Mouse (Mus musculus) forebrain, embryonic 12.5 days (tissue): ENCODE results near the gene Cox19. TPM values are rescaled to one million over a fixed set of nuclear protein-coding genes. Genes with fewer than 3 reads are reported as not detected.

ENCODE experiments used
- ATAC-seq: fragments of 200-750 bp; cut with Nextera tagmentation; 2 replicates; pipeline ENCODE4 v1.8.0; 2017; ENCODE audit warnings: moderate TSS enrichment; ENCODE audit not compliant: low FRiP score
- H3K27ac ChIP-seq: fragments of 300-500 bp; sonication (generic); 2 replicates; pipeline ENCODE4 v1.5.1; 2016; ENCODE audit warnings: mild to moderate bottlenecking
- H3K27me3 ChIP-seq: fragments of 300-500 bp; sonication (generic); 2 replicates; pipeline ENCODE4 v1.6.1; 2016; ENCODE audit warnings: mild to moderate bottlenecking
- H3K36me3 ChIP-seq: fragments of 300-500 bp; sonication (generic); replicated peaks from 2 replicates; pipeline ENCODE4 v1.6.1; 2016; ENCODE audit warnings: mild to moderate bottlenecking
- H3K4me1 ChIP-seq: fragments of 300-500 bp; sonication (generic); 2 replicates; pipeline ENCODE4 v1.6.1; 2016
- H3K4me2 ChIP-seq: fragments of 300-500 bp; sonication (generic); 2 replicates; pipeline ENCODE4 v1.6.1; 2016; ENCODE audit warnings: mild to moderate bottlenecking, moderate library complexity
- H3K4me3 ChIP-seq: fragments of 300-500 bp; sonication (generic); replicated peaks from 2 replicates; pipeline ENCODE4 v1.5.1; 2016; ENCODE audit warnings: mild to moderate bottlenecking
- H3K9ac ChIP-seq: fragments of 300-500 bp; sonication (generic); 2 replicates; pipeline ENCODE4 v1.6.1; 2016; ENCODE audit warnings: mild to moderate bottlenecking
- H3K9me3 ChIP-seq: fragments of 300-500 bp; sonication (generic); 2 replicates; pipeline ENCODE4 v1.6.1; 2016
- WGBS: fragments of 180-500 bp; shearing (Covaris S2); methylation state at CpG from one replicate; pipeline ENCODE4 v1.1.7; 2016; 5-methylcytosine and 5-hydroxymethylcytosine counted together
- polyA plus RNA-seq: library from polyadenylated mRNA; unstranded; fragments of >200 nt; fragmentation: Nextera tagmentation; extraction: Ambion mirVana; gene quantifications from 2 replicates; pipeline ENCODE4 v1.2.1, GENCODE M21; 2016

Gene Cox19
- polyA plus RNA-seq, 1 experiment from 2014 or later = 117 TPM

GRCm38 (mm10) chr5:139379771-139380384 is 28.7 kb upstream of the Cox19 start:
- no peaks in the 10 kb centered on the region for H3K9me3 ChIP-seq
- peak overlapping the region; percentile 63 for H3K4me3 ChIP-seq
- no peaks in the 10 kb centered on the region; the same call in 1 of the 2 replicates for H3K36me3 ChIP-seq
- peaks cover 16% of the 10 kb centered on the region for H3K4me1 ChIP-seq
- peaks cover 7% of the 10 kb centered on the region; the same call in 1 of the 2 replicates for H3K27me3 ChIP-seq
- H3K27ac ChIP-seq = peak overlapping the region; percentile 66
- H3K4me2 ChIP-seq = peak overlapping the region; percentile 92
- 25% methylated on average over 8 of the region's 8 CpGs for WGBS
- 0 out of 2 replicates have a peak overlapping the region, but pooled peaks have one; percentile 69 for H3K9ac ChIP-seq
- ATAC-seq = no peak

- Histone ChIP-seq H3K9ac (no peak overlapping the region), H3K27me3 (peaks cover 7% of the 10 kb centered on the region; the same call in 1 of the 2 replicates), H3K4me1 (peaks cover 13% of the 10 kb centered on the region), H3K9me3 (no peaks in the 10 kb centered on the region), H3K4me3 (no peak overlapping the region), H3K4me2 (no peak overlapping the region), H3K36me3 (no peaks in the 10 kb centered on the region; the same call in 1 of the 2 replicates), H3K27ac (no peak overlapping the region)
- WGBS = 63% methylated on average over 21 of the region's 21 CpGs
- no peak for ATAC-seq
These were observed 27.9 kb upstream of the Cox19 start for GRCm38 (mm10) chr5:139378986-139379629.

DNA sequence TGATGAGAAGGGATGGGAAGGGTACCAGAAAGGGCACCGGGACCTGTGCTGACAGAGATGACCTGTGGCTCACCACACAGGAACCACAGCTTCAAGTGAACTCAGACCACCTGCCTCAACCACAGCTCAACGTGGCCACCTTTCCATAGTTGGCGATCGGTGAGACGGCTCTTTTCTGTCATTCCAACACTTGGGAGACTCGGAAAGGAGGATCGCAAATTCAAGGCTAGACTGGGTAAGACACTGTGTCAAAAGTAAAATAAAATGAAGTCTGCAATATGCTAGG is 27.0 kb upstream of the Cox19 start:
- no peak for ATAC-seq
- WGBS = 90% methylated on average over 7 of the region's 7 CpGs
- no peak overlapping the region for H3K4me3 ChIP-seq
- no peak overlapping the region for H3K4me2 ChIP-seq
- peaks cover 13% of the 10 kb centered on the region for H3K4me1 ChIP-seq
- no peak overlapping the region for H3K9ac ChIP-seq
- peaks cover 7% of the 10 kb centered on the region; the same call in 1 of the 2 replicates for H3K27me3 ChIP-seq
- no peak overlapping the region for H3K27ac ChIP-seq
- H3K36me3 ChIP-seq = no peaks in the 10 kb centered on the region; the same call in 1 of the 2 replicates
- H3K9me3 ChIP-seq = no peaks in the 10 kb centered on the region

- no peak for ATAC-seq
- H3K4me3 ChIP-seq = no peak within 1 kb of the TSS
- peaks cover 7% of the 10 kb centered on the region; the same call in 1 of the 2 replicates for H3K27me3 ChIP-seq
- H3K4me1 ChIP-seq = peaks cover 14% of the 10 kb centered on the region
- no peak within 1 kb of the TSS for H3K9ac ChIP-seq
- H3K4me2 ChIP-seq = no peak within 1 kb of the TSS
- no peaks in the 10 kb centered on the region for H3K9me3 ChIP-seq
- WGBS = 88% methylated on average over 18 of the region's 18 CpGs
- H3K36me3 ChIP-seq = no peaks in the 10 kb centered on the region; the same call in 1 of the 2 replicates
- H3K27ac ChIP-seq = 0 out of 2 replicates have a peak within 1 kb of the TSS, but pooled peaks have one; percentile 42
These were observed 26.5 kb upstream of the Cox19 start, which contains the start of gene Gpr146 for GRCm38 (mm10) chr5:139377468-139378270. Gene Gpr146 (plus strand): TSS chr5:139377697.

DNA sequence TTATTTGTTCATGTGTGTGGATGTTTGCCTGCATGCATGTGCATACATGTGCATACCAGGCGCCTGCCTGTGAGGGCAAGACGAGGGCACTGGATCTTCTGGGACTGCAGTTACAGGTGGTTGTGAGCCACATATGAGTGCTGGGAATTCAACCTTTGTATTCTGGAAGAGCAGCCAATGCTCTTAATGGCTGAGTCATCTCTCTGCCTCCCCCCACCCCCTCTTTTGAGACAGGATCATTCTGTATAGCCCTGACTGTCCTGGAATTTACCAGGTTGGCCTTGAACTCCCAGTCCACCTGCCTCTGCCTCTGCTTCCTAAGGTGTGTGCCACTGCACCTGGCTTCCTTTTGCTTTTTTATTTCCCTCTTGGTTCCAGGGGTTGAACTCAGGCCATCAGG is 23.6 kb upstream of the Cox19 start:
- Histone ChIP-seq H3K9me3 (no peaks in the 10 kb centered on the region), H3K36me3 (no peaks in the 10 kb centered on the region), H3K4me2 (no peak overlapping the region), H3K27me3 (0 out of 2 replicates have a peak, but pooled peaks cover 4% of the 10 kb centered on the region), H3K4me3 (no peak overlapping the region), H3K4me1 (peaks cover 28% of the 10 kb centered on the region), H3K9ac (no peak overlapping the region), H3K27ac (no peak overlapping the region)
- no peak for ATAC-seq
- 88% methylated on average over 2 of the region's 2 CpGs for WGBS

- 86% methylated on average over 6 of the region's 6 CpGs for WGBS
- Histone ChIP-seq H3K9me3 (no peaks in the 10 kb centered on the region), H3K9ac (no peak overlapping the region), H3K27me3 (0 out of 2 replicates have a peak, but pooled peaks cover 4% of the 10 kb centered on the region), H3K4me3 (no peak overlapping the region), H3K36me3 (no peaks in the 10 kb centered on the region), H3K4me1 (peaks cover 24% of the 10 kb centered on the region), H3K27ac (no peak overlapping the region), H3K4me2 (no peak overlapping the region)
- no peak for ATAC-seq
These were observed 22.7 kb upstream of the Cox19 start for GRCm38 (mm10) chr5:139373889-139374444.

DNA sequence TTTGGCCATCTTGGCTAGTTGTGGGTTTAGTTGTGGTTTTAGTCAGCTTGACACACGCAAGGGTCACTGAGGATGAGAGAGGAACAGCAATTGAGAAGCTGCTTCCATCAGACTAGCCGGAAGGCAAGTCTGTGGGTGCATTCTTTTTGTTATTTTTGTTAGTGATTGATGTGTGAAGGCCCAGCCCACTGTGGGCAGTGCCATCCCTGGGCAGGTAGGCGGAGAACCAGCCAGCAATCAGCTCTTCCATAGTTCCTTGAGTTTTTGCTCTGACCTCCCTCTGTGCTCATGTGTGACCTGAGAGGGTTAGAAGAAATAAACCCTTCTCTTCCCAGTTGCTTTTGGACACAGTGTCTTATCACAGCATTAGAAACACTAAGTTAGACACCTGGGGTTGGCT is 21.9 kb upstream of the Cox19 start:
- 84% methylated on average over 3 of the region's 3 CpGs for WGBS
- ATAC-seq = no peak
- Histone ChIP-seq H3K9ac (no peak overlapping the region), H3K4me3 (no peak overlapping the region), H3K27ac (no peak overlapping the region), H3K4me1 (peaks cover 26% of the 10 kb centered on the region), H3K27me3 (0 out of 2 replicates have a peak, but pooled peaks cover 4% of the 10 kb centered on the region), H3K4me2 (no peak overlapping the region), H3K9me3 (no peaks in the 10 kb centered on the region), H3K36me3 (no peaks in the 10 kb centered on the region)

GRCm38 (mm10) chr5:139371631-139372401 is 20.6 kb upstream of the Cox19 start:
- Histone ChIP-seq H3K4me3 (peak overlapping the region; percentile 62), H3K9me3 (no peaks in the 10 kb centered on the region), H3K27me3 (0 out of 2 replicates have a peak, but pooled peaks cover 4% of the 10 kb centered on the region), H3K27ac (peak overlapping the region; percentile 75), H3K4me2 (peak overlapping the region; percentile 82), H3K36me3 (no peaks in the 10 kb centered on the region), H3K9ac (peak overlapping the region; percentile 80), H3K4me1 (peaks cover 26% of the 10 kb centered on the region)
- WGBS = 2% methylated on average over 38 of the region's 39 CpGs
- ATAC-seq = peak; percentile 97

- Histone ChIP-seq H3K9ac (no peak overlapping the region; the same call in 1 of the 2 replicates), H3K4me3 (no peak overlapping the region), H3K4me2 (peak overlapping the region; percentile 82), H3K27me3 (0 out of 2 replicates have a peak, but pooled peaks cover 4% of the 10 kb centered on the region), H3K4me1 (peaks cover 26% of the 10 kb centered on the region), H3K27ac (no peak overlapping the region), H3K9me3 (no peaks in the 10 kb centered on the region), H3K36me3 (no peaks in the 10 kb centered on the region)
- no peak for ATAC-seq
- 56% methylated on average over 5 of the region's 5 CpGs for WGBS
These were observed 19.9 kb upstream of the Cox19 start for GRCm38 (mm10) chr5:139371118-139371517.

- Histone ChIP-seq H3K27me3 (0 out of 2 replicates have a peak, but pooled peaks cover 4% of the 10 kb centered on the region), H3K27ac (no peak overlapping the region), H3K4me3 (no peak overlapping the region), H3K9ac (no peak overlapping the region), H3K9me3 (no peaks in the 10 kb centered on the region), H3K4me2 (no peak overlapping the region), H3K36me3 (no peaks in the 10 kb centered on the region), H3K4me1 (peaks cover 26% of the 10 kb centered on the region)
- 86% methylated on average over 6 of the region's 6 CpGs for WGBS
- ATAC-seq = no peak
These were observed 19.1 kb upstream of the Cox19 start for GRCm38 (mm10) chr5:139370336-139370735.

DNA sequence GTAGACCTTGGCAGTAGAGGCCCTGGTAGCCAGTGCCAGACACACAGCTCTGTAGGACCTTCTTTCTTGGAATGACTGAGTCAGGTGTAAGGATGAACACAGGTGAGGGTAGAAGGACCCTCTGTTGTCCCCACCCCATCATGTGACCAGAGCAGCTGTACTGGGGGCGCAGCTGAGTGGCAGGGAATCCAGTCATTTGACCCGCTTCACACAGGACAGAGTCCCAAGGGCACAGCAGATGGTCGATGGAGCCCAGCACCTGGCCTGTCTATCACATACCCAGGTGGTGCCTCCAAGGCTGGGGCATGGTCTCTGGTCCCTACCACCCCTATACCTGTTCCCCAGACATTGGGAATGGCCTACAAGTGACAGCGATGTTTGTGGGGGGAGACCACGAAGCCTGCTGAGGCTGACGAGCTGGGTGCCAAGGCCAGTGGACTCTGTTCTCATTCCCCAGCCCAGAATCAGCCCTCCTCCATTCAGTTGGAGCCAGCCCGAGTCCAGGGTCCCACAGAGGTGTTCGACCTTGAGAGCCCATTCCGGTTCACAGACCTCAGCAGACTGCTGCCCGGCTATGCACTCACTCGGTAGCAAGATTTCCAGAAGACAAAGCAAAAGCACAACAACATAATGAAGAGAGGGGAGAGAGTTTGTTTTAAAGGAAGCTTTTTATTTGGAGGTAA is 17.6 kb upstream of the Cox19 start:
- Histone ChIP-seq H3K27me3 (0 out of 2 replicates have a peak, but pooled peaks cover 4% of the 10 kb centered on the region), H3K9me3 (no peaks in the 10 kb centered on the region), H3K9ac (no peak overlapping the region), H3K4me2 (no peak overlapping the region), H3K36me3 (no peaks in the 10 kb centered on the region), H3K4me1 (peaks cover 37% of the 10 kb centered on the region), H3K4me3 (no peak overlapping the region), H3K27ac (no peak overlapping the region)
- 82% methylated on average over 11 of the region's 11 CpGs for WGBS
- no peak for ATAC-seq
